Mouse (Mus musculus): ENCODE measurements at regions not wholly inside any gene's neighbourhood (a gene's known extent, or its start where the extent isn't known, plus 50 kb on each side); places are given as distances from the start of the nearest gene placed in this dataset.

GRCm38 (mm10) chr2:51073040-51073594 is 75.8 kb downstream of the Rnd3 start:
- DNase-seq (ENCODE audit: low spot score) = no peak

GRCm38 (mm10) chr2:51072346-51072885 is 76.5 kb downstream of the Rnd3 start:
- DNase-seq (ENCODE audit: low spot score) = no peak

DNA sequence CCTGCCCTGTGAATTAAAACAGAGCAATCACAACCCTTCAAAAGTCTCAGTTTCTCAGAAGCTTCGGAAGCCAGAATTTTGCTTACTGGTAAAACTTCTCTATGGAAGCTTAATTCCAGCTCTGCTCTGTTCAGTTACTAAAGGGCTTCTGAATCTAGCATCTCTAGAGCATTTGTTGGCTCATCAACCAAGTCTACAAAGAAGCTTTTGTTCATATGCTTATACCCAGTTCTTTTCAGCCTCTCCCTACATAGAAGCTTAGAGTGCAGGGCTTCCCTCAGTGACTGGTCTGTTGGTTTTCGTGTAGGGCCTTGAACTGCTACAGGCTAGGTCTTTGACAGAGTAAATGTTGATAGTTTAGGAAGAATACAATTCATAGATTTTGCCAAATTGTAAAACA is 78.0 kb downstream of the Rnd3 start:
- no peak for DNase-seq (ENCODE audit: low spot score)

DNA sequence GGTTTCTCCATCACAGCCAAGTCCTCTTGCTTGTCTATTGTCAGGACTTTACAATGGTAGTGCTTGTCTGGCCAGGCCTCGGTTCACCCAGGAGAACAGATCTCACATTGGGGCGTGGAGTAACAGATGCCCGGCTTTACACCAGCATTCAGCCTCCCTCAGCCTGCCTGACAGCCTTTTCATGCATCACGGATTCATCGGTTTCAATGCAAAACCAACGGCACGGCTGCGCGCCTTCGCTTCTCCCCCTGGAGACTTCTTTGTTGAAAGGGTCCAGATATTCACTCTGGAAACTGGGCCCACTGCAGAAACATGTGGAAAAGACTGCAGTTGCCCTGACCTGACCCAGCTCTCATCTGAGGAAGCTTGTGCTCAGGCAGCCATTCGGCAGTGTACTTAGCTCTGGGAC is 82.5 kb downstream of the Rnd3 start:
- no peak for DNase-seq (ENCODE audit: low spot score)

- no peak for DNase-seq (ENCODE audit: low spot score)
These were observed 83.1 kb downstream of the Rnd3 start for GRCm38 (mm10) chr2:51065821-51066220.

DNA sequence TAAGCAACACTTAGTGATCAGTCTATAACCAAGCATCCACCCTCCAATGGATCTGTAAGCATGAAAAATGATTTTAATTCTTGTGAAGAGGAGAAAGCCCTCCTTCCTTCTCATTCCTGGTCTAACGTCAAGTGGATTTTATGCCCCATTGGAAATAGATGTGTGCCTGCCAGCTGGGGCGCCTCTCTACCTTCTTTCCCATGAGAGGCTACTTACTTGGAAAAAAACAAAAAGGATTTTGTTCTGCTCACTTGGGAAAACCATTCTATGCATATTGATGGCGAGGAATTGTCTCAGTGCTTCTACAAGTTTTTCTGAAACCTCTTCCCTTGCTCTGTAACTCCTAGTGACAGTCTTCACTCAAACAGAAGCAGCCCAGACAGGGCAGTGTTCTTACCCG is 84.1 kb downstream of the Rnd3 start:
- no peak for DNase-seq (ENCODE audit: low spot score)

DNA sequence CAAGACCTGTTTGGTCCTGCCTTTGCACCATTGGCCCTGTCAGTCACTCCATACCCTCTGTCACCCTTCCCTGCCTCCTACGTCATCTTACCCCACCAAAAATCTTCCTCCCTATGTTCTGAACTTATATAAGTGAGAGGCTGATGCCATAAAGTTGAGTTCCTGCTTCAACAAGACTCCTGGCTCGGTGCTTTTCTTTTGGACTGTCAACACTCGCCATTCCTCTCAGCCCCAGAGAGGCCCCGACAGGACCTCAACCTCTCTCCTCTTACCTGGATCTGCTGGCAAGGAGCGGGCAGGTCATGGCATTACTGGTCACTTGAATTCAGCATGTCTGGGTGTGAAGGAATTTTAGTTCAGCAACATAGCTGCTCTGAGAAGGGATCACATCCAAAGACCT is 86.9 kb downstream of the Rnd3 start:
- DNase-seq (ENCODE audit: low spot score) = no peak

DNA sequence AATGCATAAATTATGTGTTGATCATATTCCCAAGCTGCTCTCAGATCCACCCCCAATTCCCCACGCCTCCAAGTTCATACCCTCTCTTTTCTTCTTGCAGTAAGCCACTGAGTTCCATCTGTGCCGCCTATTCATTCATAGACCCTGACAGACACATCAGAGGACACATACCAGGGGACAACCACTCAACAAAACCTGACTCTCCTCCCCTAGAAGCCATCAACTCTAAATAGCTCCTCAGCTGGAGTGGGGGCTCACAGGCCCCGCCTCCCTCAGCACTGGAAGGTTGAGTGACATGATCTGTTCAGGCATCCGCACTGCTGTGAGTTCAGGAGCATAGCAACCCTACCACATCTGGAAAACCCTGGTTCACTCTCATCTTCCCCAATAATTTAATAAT is 90.8 kb downstream of the Rnd3 start:
- DNase-seq (ENCODE audit: low spot score) = no peak

GRCm38 (mm10) chr2:51056141-51056731 is 92.7 kb downstream of the Rnd3 start:
- DNase-seq (ENCODE audit: low spot score) = no peak

DNA sequence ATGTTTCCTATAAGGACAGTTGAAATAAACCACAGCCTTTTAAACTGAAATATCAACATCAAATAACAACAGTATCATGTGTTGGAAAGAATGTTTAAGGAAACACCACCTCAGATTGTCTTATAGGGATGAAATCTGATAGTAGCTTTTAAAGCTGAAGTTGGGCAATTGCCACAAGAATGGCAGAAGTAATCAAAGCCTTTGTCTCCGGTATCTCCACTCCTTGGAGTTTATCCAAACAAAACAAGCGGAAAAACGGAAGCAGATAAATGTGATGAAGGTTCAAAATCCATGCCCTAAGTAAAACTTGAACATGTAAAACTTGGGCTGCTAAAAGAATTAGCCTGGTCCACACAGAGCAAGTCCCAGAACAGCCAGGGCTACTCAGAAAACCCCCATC is 93.6 kb downstream of the Rnd3 start:
- DNase-seq (ENCODE audit: low spot score) = no peak

DNA sequence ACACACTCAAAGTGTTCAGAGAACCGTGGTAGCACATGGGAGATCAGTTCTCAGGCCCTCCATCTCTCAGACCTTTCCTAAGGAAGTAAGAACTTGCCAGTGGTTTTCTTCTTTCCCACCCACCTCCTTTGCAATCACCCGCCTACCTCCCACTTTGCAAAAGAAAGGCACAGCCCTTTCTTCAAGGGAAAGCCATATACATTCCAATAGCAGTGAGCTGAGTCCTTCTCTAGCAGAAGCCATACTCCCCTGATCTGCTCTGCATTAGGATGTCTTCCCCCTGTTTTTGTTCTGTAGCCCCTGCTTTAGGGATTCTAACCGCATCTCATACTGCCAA is 99.1 kb downstream of the Rnd3 start:
- DNase-seq (ENCODE audit: low spot score) = no peak

DNA sequence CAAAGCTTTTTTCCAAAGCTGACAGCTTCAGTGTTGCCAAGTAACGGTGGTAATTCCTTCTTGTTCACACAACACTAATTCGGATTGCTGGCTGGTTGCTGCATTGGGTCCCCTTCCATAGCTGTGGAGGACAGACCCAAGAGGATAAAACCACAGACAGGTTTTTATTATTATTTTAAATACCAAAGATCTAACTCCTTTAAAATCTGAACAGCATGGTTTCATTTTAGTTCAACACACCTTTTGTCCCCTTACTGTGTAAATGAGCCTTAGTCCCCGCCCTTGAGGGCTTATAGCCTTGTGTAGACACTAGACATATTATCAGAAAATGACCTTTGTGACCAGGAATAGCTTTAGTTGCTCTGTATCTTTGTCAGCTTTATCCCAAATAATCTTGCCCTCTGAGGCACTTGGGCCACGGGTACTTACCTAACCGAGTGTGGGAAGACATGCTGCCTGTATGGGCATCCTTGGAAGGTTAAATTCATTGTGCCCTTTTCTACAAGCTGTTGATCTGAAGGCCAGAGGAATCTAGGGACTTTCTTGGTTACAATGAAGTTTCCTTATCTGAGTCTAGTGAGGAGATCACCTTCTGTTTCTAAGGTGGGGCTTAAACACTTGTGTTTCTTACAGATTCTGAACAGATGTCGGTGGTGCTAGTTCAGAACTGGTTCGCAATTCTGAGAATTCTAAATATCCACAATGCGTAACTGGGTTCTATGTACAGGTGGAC is 99.6 kb downstream of the Rnd3 start:
- DNase-seq (ENCODE audit: low spot score) = no peak

GRCm38 (mm10) chr2:51047520-51047919 is 101.4 kb downstream of the Rnd3 start:
- no peak for DNase-seq (ENCODE audit: low spot score)

- DNase-seq (ENCODE audit: low spot score) = no peak
These were observed 103.3 kb downstream of the Rnd3 start for GRCm38 (mm10) chr2:51045626-51046025.

DNA sequence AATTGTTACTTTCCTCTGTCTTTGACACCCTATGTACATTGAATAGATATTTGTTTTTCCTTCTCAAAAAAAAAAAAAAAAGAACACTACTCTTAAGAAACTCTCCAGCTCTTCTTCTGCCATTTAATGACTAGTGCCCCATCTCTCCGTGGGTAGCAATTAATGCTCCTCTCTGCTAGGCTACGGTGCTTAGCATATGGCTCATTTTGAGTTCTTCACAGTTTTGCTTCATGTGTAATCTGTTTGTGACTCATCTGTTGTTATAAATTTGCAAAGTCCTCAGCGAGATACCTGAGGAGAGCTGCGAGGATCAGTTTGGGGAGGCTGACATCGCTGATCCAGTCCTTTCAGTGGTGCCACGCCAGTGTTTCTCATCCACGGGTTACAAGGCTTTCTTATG is 107.8 kb downstream of the Rnd3 start:
- DNase-seq (ENCODE audit: low spot score) = no peak

DNA sequence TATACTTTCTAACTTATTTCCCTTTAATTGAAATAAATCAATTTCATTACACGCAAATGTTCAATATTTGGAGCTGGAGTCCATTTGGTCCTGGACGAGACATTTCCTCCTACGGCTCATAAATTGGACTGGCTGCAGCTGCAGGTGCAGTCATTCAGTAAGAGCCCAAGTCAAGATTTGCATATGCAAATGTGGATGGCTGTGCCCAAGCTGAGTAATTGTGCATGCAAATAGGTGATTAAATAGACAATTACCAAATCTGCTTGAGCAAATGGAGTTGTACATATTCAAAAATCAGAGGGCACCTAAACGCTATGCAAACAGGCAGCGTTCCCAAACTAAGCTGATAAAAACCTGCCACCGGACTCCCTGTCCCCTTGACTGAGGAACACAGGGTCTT is 110.2 kb downstream of the Rnd3 start:
- DNase-seq (ENCODE audit: low spot score) = no peak

- no peak for DNase-seq (ENCODE audit: low spot score)
These were observed 111.9 kb downstream of the Rnd3 start for GRCm38 (mm10) chr2:51036995-51037394.

DNA sequence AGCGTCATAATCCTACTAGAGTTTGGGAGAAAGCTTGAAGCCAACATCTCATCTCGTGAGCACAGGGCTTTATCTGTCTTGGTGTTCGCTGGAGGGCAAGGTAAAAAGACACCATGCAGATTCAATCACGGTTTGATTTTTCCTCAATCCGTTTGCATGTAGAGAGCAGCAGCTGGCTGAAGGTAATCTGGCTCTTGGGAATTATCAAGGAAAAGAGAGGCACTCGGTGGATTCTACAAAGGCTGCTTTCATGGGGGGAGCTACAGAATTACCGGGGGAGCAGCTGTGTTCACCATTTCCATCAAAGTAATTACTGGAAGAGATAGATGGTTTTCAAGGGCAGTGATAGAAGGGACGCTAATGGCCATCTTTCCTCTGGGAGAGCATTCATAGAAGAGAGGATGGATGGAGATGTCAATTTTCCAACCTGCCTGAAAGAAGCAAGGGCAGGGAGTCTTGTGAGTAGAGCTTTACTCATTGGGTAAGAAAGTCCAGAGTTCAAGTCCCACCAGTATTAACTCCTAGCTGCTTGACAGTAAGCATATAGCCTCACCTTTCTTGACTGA is 112.6 kb downstream of the Rnd3 start:
- DNase-seq (ENCODE audit: low spot score) = no peak

GRCm38 (mm10) chr2:51033881-51034280 is 115.0 kb downstream of the Rnd3 start:
- DNase-seq (ENCODE audit: low spot score) = no peak

GRCm38 (mm10) chr2:51022479-51022878 is 126.4 kb downstream of the Rnd3 start:
- DNase-seq (ENCODE audit: low spot score) = no peak

- no peak for DNase-seq (ENCODE audit: low spot score)
These were observed 132.8 kb downstream of the Rnd3 start for GRCm38 (mm10) chr2:51016129-51016402.

- no peak for DNase-seq (ENCODE audit: low spot score)
These were observed 133.4 kb downstream of the Rnd3 start for GRCm38 (mm10) chr2:51015360-51016128.

GRCm38 (mm10) chr2:51014232-51014631 is 134.7 kb downstream of the Rnd3 start:
- no peak for DNase-seq (ENCODE audit: low spot score)
